Mouse (Mus musculus): ENCODE measurements around the gene Fam241b.

- TF ChIP-seq MYB (IDR thresholded peaks at IDR 0.05; ENCODE audit: low read depth, low read length) = no peak
- TF ChIP-seq MAX (IDR thresholded peaks at IDR 0.05; ENCODE audit: low read length) = no peak
- TF ChIP-seq CTCF (IDR thresholded peaks at IDR 0.05 in 2 of 3, conservative IDR thresholded peaks at IDR 0.05 in 1 of 3; ENCODE audit: control insufficient read depth in 1 of 3, insufficient read depth in 1 of 3, low read depth in 2 of 3, low read length in 3 of 3, poor library complexity in 1 of 3, severe bottlenecking in 1 of 3) = no peak
- no peak for TF ChIP-seq POLR2AphosphoS5 (IDR thresholded peaks at IDR 0.05; ENCODE audit: borderline replicate concordance, low read depth, low read length)
- TF ChIP-seq EP300 (IDR thresholded peaks at IDR 0.05; ENCODE audit: low read depth in 1 of 2, low read length in 2 of 2) = no peak
- no peak for TF ChIP-seq POLR2A (IDR thresholded peaks at IDR 0.05; ENCODE audit: control insufficient read depth in 1 of 2, insufficient read depth in 1 of 2, low read depth in 1 of 2, low read length in 2 of 2, poor library complexity in 1 of 2)
- TF ChIP-seq MAFK (IDR thresholded peaks at IDR 0.05; ENCODE audit: borderline replicate concordance, low read depth, low read length) = no peak
- TF ChIP-seq HCFC1 (IDR thresholded peaks at IDR 0.05; ENCODE audit: low read depth, low read length) = no peak
- TF ChIP-seq USF1 (IDR thresholded peaks at IDR 0.05; ENCODE audit: low read depth, low read length) = no peak
- no peak for TF ChIP-seq ZC3H11A (IDR thresholded peaks at IDR 0.05; ENCODE audit: low read depth, low read length)
- no peak for TF ChIP-seq POLR2AphosphoS2 (IDR thresholded peaks at IDR 0.05; ENCODE audit: low read length)
- no peak for TF ChIP-seq ZNF384 (IDR thresholded peaks at IDR 0.05; ENCODE audit: low read depth, low read length)
- TF ChIP-seq SIN3A (IDR thresholded peaks at IDR 0.05; ENCODE audit: low read length) = no peak
Measured at GRCm38 (mm10) chr10:62113865-62114647, 29.7 kb downstream of the Fam241b start.
